Mouse (Mus musculus) cortical plate, adult 2 months (tissue): Measurements from ENCODE around the gene Tgm1. TPM values are rescaled to one million over a fixed set of nuclear protein-coding genes. Genes with fewer than 3 reads are reported as not detected.
"Not testable (repeated sequence)": the region's sequence is repeated elsewhere in the genome, so short reads cannot be mapped to it uniquely, and the experiment has no call there.

Experiments used
- H3K27ac ChIP-seq: fragments of 200-500 bp; 2 replicates; pipeline ENCODE4 v1.5.1; 2012; ENCODE audit warnings: low read length, control low read depth, inconsistent platforms; ENCODE audit not compliant: insufficient read depth
- H3K4me1 ChIP-seq: fragments of 200-500 bp; 2 replicates; pipeline ENCODE4 v1.6.1; 2011; ENCODE audit warnings: low read length; ENCODE audit not compliant: control insufficient read depth, insufficient read depth
- H3K4me3 ChIP-seq: fragments of 200-500 bp; 2 replicates; pipeline ENCODE4 v1.5.1; 2011; ENCODE audit warnings: mild to moderate bottlenecking, low read length, control low read depth; ENCODE audit not compliant: insufficient read depth
- CTCF ChIP-seq: fragments of 200-500 bp; IDR thresholded peaks from 2 replicates; pipeline ENCODE4 v1.5.1; 2011; ENCODE audit warnings: mild to moderate bottlenecking, control low read depth, low read length; ENCODE audit not compliant: insufficient read depth; ENCODE audit errors: extremely low read depth
- POLR2A ChIP-seq: fragments of 200-500 bp; IDR thresholded peaks from 2 replicates; pipeline ENCODE4 v1.6.1; 2011; ENCODE audit warnings: mild to moderate bottlenecking, low read length, control low read depth; ENCODE audit not compliant: insufficient read depth; ENCODE audit errors: extremely low read depth
- polyA plus RNA-seq: library from polyadenylated mRNA; depleted of rRNA; stranded (reverse); fragments of >200 nt; gene quantifications from 2 replicates; pipeline ENCODE4 v1.2.3, GENCODE M21; 2012; rRNA removed

Tgm1 gene
- polyA plus RNA-seq: 0.04 and 0.08 TPM in 2 replicates

DNA sequence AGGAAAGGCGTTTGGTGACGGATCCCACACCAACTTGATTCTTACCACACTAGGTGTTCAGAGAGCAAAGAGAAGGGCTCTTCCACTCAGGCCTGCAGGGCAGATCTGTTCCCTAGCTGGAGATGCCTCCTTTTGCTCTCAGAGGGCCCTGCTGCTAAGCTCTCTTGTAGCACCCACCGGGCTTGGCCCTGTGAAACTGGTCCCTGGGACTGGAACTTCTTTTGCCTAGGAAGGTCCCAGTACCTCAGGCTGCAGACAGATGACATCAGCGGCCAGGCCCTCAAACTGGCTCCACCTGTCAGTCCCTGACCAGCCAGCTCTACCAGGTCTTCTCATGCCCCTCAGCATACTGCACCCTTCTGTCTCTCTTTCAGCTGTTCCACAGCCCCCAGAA, at the start of gene Tgm1:
Gene Tgm1, minus strand, starts transcription at position 198 of the 394 bp plus-strand sequence.
- no peak for TF ChIP-seq CTCF
- TF ChIP-seq POLR2A: no peak
- H3K4me1 ChIP-seq: no peaks in the 10 kb centered on the region
- H3K4me3 ChIP-seq: no peak within 1 kb of the TSS
- H3K27ac ChIP-seq: no peak within 1 kb of the TSS

GRCm38 (mm10) chr14:55763166-55763565, 49.4 kb upstream of the Tgm1 start:
- Histone ChIP-seq H3K4me3 (no peak overlapping the region), H3K4me1 (no peaks in the 10 kb centered on the region), H3K27ac (no peak overlapping the region)
- TF ChIP-seq CTCF: no peak
- TF ChIP-seq POLR2A: no peak

DNA sequence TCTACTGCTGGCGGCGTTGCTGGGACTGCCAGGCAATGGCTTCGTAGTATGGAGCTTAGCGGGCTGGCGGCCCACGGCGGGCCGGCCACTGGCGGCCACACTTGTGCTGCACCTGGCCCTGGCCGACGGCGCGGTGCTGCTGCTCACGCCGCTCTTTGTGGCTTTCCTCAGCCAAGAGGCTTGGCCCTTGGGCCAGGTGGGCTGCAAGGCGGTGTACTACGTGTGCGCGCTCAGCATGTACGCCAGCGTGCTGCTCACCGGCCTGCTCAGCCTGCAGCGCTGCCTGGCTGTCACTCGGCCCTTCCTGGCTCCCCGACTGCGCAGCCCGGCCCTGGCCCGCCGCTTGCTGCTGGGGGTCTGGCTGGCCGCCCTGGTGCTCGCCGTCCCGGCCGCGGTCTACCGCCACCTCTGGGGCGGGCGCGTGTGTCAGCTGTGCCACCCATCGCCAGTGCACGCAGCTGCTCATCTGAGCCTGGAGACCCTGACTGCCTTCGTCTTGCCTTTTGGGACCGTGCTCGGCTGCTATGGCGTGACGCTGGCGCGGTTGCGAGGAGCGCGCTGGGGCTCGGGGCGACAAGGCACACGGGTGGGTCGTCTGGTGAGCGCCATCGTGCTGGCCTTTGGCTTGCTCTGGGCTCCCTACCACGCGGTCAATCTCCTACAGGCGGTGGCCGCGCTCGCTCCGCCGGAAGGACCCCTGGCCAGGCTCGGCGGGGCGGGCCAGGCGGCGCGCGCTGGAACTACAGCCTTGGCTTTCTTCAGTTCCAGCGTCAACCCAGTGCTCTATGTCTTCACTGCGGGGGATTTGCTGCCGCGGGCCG, 48.5 kb upstream of the Tgm1 start:
- peak overlapping the region; percentile 59 for H3K4me3 ChIP-seq
- no peak overlapping the region for H3K27ac ChIP-seq
- TF ChIP-seq POLR2A (0 out of 2 replicates have a peak, but pooled peaks have one; percentile 19), CTCF (0 out of 2 replicates have a peak, but pooled peaks have one; percentile 0)
- H3K4me1 ChIP-seq: no peaks in the 10 kb centered on the region

DNA sequence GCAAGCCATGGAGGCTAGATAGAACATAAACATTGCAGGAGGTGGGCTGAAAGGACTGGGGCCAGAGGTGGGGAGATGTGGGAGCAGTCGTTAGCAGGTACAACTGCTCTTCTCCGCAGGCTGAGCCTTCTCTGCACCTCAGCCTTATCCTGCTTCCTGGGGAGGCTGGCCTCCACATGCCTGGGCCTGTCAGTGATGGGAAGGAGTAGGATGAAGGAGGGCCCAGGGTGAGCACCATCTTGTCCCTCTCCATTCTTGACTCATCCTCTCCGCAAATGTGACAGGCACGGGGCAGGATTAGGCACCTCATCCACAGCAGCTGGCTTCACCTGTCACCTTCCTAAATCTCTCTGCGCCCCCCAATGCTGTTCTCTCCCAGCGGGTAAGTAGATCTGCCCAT, 47.4 kb upstream of the Tgm1 start, which contains the start of gene Ltb4r2:
Gene Ltb4r2, plus strand, starts transcription at position 266 of the 400 bp plus-strand sequence.
- Histone ChIP-seq H3K4me1 (no peaks in the 10 kb centered on the region), H3K4me3 (peak within 1 kb of the TSS; percentile 59), H3K27ac (no peak within 1 kb of the TSS)
- TF ChIP-seq POLR2A (no peak), CTCF (no peak)

DNA sequence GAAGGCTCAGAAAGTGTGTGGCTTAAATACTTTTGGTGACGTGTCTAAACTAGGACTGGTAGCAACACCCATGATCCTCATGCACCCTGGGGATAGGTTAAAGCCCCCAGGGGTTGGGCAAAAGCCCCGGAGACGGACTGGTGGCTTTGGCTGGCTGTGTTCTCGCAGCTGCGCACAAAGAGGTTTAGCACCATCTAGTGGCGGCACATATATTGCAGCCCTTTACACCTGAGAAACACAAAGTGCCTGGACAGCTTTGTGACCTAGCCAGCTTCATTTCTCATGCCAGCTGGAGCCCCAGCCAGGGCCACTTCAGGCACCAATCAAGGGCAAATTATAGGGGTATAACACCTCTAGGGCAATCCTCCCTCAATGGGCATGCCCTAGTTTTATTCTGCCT, 46.4 kb upstream of the Tgm1 start:
- H3K4me3 ChIP-seq, H3K4me1 ChIP-seq, H3K27ac ChIP-seq: not testable (repeated sequence)
- TF ChIP-seq CTCF: peak; percentile 59

DNA sequence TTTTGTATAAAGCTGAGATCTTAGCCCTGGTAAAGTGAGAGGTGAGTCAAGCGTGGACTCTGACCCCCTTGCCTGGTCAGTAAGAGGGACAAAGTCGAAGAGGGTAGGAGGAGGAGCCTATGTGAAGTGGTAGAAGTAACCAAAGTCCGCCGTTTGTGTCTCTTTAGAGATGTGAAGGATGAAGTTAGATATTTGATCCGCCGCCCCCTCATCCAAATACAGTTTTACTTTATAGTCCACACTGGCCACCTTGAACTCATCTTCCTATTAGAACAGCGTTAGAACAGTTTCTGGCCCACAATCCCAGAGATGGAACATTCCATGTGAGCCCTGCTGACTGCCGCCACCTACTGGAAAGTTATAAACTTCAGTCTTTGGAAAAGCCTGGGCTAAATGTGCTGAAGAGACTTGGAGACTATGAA, 44.6 kb upstream of the Tgm1 start, which contains the start of gene Cideb:
Gene Cideb, minus strand, starts transcription at position 96 of the 422 bp plus-strand sequence.
- Histone ChIP-seq H3K27ac (no peak within 1 kb of the TSS), H3K4me1 (no peaks in the 10 kb centered on the region), H3K4me3 (no peak within 1 kb of the TSS)
- TF ChIP-seq CTCF: peak; percentile 54
- TF ChIP-seq POLR2A: no peak

DNA sequence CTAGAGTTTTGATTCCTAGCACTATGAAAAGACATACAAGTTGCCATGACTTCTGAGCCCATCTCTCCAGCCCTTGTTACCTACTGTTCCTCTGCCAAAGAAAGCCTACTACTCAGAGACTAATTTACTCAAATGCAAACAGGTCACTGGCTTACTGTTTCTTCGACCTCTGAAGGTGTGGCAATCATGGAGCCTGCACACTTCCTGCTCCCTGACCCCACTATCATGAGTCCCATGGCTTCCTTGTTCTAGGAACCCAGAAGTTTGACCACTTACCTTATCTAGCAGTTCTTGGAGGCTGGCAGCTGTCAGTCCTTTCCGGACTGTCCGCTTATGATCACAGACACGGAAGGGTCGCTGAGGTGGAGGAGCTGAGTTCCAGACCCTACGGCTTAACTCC, 43.8 kb upstream of the Tgm1 start:
- TF ChIP-seq CTCF (no peak), POLR2A (no peak)
- Histone ChIP-seq H3K4me3 (no peak overlapping the region), H3K27ac (no peak overlapping the region), H3K4me1 (no peaks in the 10 kb centered on the region)

DNA sequence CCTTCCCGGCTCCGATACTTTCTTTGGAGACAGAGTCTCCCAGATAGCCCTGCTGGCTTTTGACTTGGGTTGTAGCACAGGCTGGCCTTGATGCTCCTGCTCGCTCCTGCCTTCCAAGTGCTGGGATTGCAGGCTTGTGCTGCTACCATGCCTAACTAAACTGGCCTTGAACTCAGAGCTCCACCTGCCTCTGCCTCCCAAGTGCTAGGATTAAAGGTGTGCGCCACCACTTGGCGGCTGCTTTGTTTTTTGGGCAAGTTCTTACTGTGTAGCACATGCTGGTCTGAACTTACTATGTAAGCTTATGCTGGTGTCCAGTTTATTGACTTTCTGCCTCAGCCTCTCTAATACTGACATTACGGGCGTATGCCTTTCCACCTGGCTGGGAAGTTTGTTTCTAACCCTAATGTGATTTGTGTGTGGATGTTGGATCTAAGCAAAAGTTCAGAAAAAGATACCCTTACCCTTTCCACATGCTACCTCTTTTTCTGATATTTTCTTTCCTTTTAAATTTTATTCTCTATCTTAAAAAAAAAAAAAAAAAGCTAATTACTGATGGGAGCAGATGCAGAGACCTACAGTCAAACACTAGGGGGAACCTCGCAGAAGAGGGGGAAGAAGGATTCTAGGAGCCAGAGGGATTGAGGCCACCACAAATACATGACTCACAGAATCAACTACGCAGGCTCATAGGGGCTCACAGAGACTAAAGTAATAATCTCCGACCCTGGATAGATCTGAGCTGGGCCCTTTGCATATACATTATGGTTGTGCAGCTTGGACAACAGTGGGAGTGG, 33.5 kb upstream of the Tgm1 start:
- Histone ChIP-seq H3K27ac (no peak overlapping the region), H3K4me3 (no peak overlapping the region), H3K4me1 (peaks cover 2% of the 10 kb centered on the region; the same call in 1 of the 2 replicates)
- no peak for TF ChIP-seq CTCF
- TF ChIP-seq POLR2A: no peak

DNA sequence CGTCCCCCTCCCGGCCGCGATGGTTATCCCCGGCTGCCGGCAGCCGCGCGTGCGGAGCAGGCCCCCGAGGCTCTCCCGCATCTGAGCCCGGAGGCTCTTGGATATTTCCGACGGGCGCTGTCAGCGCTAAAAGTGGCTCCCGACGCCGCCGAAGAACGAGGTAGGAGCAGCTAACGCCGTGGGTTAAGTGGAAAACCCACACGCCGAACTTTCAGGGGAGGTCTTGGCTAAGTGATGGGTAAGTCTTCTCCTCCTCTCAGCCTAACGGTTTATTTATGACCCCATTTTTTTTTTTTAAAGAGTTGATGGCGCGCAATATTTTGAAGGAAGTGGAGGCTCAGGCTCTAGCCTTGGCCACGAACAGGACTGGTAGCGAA, 32.1 kb upstream of the Tgm1 start:
- Histone ChIP-seq H3K4me3 (peak overlapping the region; percentile 65), H3K27ac (no peak overlapping the region), H3K4me1 (peaks cover 2% of the 10 kb centered on the region; the same call in 1 of the 2 replicates)
- no peak for TF ChIP-seq CTCF
- TF ChIP-seq POLR2A: no peak
